Mouse (Mus musculus) hindbrain, postnatal 0 days (tissue): ENCODE data around the gene Ntmt1. TPM values are rescaled to one million over a fixed set of nuclear protein-coding genes. Genes with fewer than 3 reads are reported as not detected.

Experiments
- ATAC-seq: fragments of 200-750 bp; cut with Nextera tagmentation; 2 replicates; pipeline ENCODE4 v1.8.0; 2017; ENCODE audit warnings: mild to moderate bottlenecking, moderate TSS enrichment, moderate library complexity
- DNase-seq: peaks from one replicate; pipeline ENCODE4 v3.0.0-alpha.2; 2015; ENCODE audit warnings: low spot score
- H3K27ac ChIP-seq: fragments of 300-500 bp; sonication (generic); 2 replicates; pipeline ENCODE4 v1.5.1; 2014; ENCODE audit warnings: mild to moderate bottlenecking
- H3K27me3 ChIP-seq: fragments of 300-500 bp; sonication (generic); 2 replicates; pipeline ENCODE4 v1.6.1; 2014; ENCODE audit warnings: low read length, mixed read lengths; ENCODE audit not compliant: insufficient read depth
- H3K36me3 ChIP-seq: fragments of 300-500 bp; sonication (generic); 2 replicates; pipeline ENCODE4 v1.6.1; 2014; ENCODE audit warnings: low read length, mixed read lengths; ENCODE audit not compliant: insufficient read depth
- H3K4me1 ChIP-seq: fragments of 300-500 bp; sonication (generic); 2 replicates; pipeline ENCODE4 v1.6.1; 2014; ENCODE audit warnings: antibody characterized with exemption, low read length, mixed read lengths; ENCODE audit not compliant: insufficient read depth
- H3K4me2 ChIP-seq: fragments of 300-500 bp; sonication (generic); 2 replicates; pipeline ENCODE4 v1.6.1; 2014; ENCODE audit warnings: low read depth, mild to moderate bottlenecking, low read length, moderate library complexity, mixed read lengths
- H3K4me3 ChIP-seq: fragments of 300-500 bp; sonication (generic); 2 replicates; pipeline ENCODE4 v1.5.1; 2014; ENCODE audit warnings: low read length
- H3K9ac ChIP-seq: fragments of 300-500 bp; sonication (generic); replicated peaks from 2 replicates; pipeline ENCODE4 v1.6.1; 2014; ENCODE audit warnings: mild to moderate bottlenecking, low read length, moderate library complexity, mixed read lengths
- H3K9me3 ChIP-seq: fragments of 300-500 bp; sonication (generic); 2 replicates; pipeline ENCODE4 v1.6.1; 2016; ENCODE audit warnings: low read length, mixed read lengths
- CTCF ChIP-seq: IDR thresholded peaks from 2 replicates; pipeline ENCODE4 v1.5.1; 2016; ENCODE audit warnings: antibody characterized with exemption, control low read depth, low read depth
- WGBS: fragments of 180-500 bp; shearing (Covaris S2); extraction: QIAGEN DNeasy Blood & Tissue Kit; methylation state at CpG from one replicate; pipeline ENCODE4 v1.1.7; 2014; 5-methylcytosine and 5-hydroxymethylcytosine counted together
- polyA plus RNA-seq: library from polyadenylated mRNA; unstranded; fragments of >200 nt; fragmentation: Nextera tagmentation; extraction: Ambion mirVana; gene quantifications from 2 replicates; pipeline ENCODE4 v1.2.1, GENCODE M21; 2015
- total RNA-seq: library from RNA; depleted of rRNA; stranded (reverse); fragments of >200 nt; gene quantifications from 2 replicates; pipeline ENCODE4 v1.2.3, GENCODE M21; 2014; rRNA removed

Gene Ntmt1
- total RNA-seq (79.5 and 96.3 TPM in 2 replicates), polyA plus RNA-seq (95.9 and 99.6 TPM in 2 replicates)

DNA sequence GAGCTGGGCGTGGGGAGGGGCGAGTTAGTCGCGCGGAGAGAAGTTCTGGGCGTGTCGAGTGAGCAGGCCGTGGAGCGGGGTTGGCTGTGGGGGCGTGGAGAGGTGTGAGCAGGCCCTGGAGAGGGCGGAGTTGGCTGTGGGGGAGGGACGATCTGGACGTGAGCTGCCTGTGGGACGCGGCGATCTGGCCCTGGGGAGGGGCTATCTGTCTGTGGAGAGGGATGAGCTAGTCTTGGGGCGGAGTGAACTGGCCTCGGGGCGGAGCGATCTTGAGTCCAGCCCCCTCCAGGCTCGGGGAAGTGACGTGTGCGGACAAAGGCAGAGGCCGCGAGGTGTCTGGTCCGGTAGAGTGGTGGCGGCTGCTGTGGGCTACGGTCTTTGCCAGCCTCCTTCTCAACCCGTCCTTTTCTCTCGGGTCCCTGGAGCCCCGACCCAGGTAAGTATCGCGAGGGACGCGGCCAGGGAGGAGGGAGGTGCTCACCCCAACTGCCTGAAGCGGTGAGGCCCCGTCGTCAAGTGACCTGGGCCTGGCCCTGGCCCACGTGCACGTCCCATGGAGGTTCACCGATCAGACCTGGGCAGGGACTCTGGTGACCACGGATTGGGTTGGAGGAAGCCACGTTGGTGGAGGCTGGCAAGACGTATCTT is at the start of gene Ntmt1:
Gene Ntmt1 (plus strand): TSS at position 179 of the 648 bp plus-strand sequence.
- peak within 1 kb of the TSS; percentile 94 for H3K4me2 ChIP-seq
- H3K27ac ChIP-seq, result peak within 1 kb of the TSS; percentile 86
- H3K4me1 ChIP-seq, result peaks cover 9% of the 10 kb centered on the region; the same call in 1 of the 2 replicates
- H3K9ac ChIP-seq, result peak within 1 kb of the TSS; percentile 85
- TF ChIP-seq CTCF, result 0 out of 2 replicates have a peak, but pooled peaks have one; percentile 1
- H3K4me3 ChIP-seq, result peak within 1 kb of the TSS; percentile 65
- peak; percentile 99 for ATAC-seq
- no peaks in the 10 kb centered on the region for H3K27me3 ChIP-seq
- peaks cover 2% of the 10 kb centered on the region for H3K36me3 ChIP-seq
- DNase-seq, result peak; percentile 98
- no peaks in the 10 kb centered on the region for H3K9me3 ChIP-seq
- 1% methylated on average over 38 of the region's 44 CpGs for WGBS

GRCm38 (mm10) chr2:30758341-30759087 is 49.1 kb upstream of the Ntmt1 start:
- ATAC-seq, result peak; percentile 77
- H3K36me3 ChIP-seq, result no peaks in the 10 kb centered on the region
- H3K9me3 ChIP-seq, result peaks cover 4% of the 10 kb centered on the region; the same call in 1 of the 2 replicates
- peak overlapping the region; percentile 71 for H3K27ac ChIP-seq
- peaks cover 12% of the 10 kb centered on the region; the same call in 1 of the 2 replicates for H3K4me1 ChIP-seq
- peak; percentile 58 for TF ChIP-seq CTCF
- 0 out of 2 replicates have a peak overlapping the region, but pooled peaks have one; percentile 16 for H3K4me2 ChIP-seq
- no peak overlapping the region for H3K9ac ChIP-seq
- no peaks in the 10 kb centered on the region for H3K27me3 ChIP-seq
- DNase-seq, result peak; percentile 82
- no peak overlapping the region for H3K4me3 ChIP-seq
- WGBS, result 6% methylated on average over 17 of the region's 17 CpGs

GRCm38 (mm10) chr2:30759088-30759374 is 48.6 kb upstream of the Ntmt1 start:
- no peak for ATAC-seq
- Histone ChIP-seq H3K27ac (peak overlapping the region; percentile 71; the same call in 1 of the 2 replicates), H3K27me3 (no peaks in the 10 kb centered on the region), H3K4me1 (peaks cover 12% of the 10 kb centered on the region; the same call in 1 of the 2 replicates), H3K9me3 (peaks cover 4% of the 10 kb centered on the region; the same call in 1 of the 2 replicates), H3K9ac (no peak overlapping the region), H3K36me3 (no peaks in the 10 kb centered on the region), H3K4me2 (no peak overlapping the region), H3K4me3 (no peak overlapping the region)
- 50% methylated on average over 4 of the region's 4 CpGs for whole genome bisulfite sequencing
- DNase-seq, result no peak
- TF ChIP-seq CTCF, result no peak

DNA sequence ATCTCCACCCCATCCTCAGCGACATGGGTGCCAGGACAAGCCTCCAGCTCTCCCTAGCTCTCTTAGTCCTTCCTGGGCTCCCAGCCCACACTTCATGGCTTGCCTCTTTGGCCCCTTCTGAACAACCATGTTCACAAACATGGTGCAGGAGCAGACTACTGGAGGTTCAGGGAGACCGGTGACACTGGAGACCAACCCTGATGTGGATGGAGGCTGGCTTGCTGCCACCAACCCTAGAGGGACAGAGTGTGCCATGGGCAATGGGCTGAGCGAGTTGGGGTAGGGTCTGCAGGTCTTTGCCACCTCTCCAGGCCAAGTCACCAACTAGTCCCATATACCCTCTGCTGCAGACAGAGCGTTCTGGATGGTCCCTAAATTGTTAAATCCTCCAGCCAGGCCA is 48.2 kb upstream of the Ntmt1 start:
- TF ChIP-seq CTCF, result no peak
- Histone ChIP-seq H3K36me3 (no peaks in the 10 kb centered on the region), H3K4me1 (peaks cover 12% of the 10 kb centered on the region; the same call in 1 of the 2 replicates), H3K4me2 (no peak overlapping the region), H3K27ac (peak overlapping the region; percentile 71; the same call in 1 of the 2 replicates), H3K9me3 (peaks cover 4% of the 10 kb centered on the region; the same call in 1 of the 2 replicates), H3K27me3 (no peaks in the 10 kb centered on the region), H3K9ac (no peak overlapping the region), H3K4me3 (no peak overlapping the region)
- 68% methylated on average over 4 of the region's 4 CpGs for WGBS
- no peak for DNase-seq
- no peak for ATAC-seq

DNA sequence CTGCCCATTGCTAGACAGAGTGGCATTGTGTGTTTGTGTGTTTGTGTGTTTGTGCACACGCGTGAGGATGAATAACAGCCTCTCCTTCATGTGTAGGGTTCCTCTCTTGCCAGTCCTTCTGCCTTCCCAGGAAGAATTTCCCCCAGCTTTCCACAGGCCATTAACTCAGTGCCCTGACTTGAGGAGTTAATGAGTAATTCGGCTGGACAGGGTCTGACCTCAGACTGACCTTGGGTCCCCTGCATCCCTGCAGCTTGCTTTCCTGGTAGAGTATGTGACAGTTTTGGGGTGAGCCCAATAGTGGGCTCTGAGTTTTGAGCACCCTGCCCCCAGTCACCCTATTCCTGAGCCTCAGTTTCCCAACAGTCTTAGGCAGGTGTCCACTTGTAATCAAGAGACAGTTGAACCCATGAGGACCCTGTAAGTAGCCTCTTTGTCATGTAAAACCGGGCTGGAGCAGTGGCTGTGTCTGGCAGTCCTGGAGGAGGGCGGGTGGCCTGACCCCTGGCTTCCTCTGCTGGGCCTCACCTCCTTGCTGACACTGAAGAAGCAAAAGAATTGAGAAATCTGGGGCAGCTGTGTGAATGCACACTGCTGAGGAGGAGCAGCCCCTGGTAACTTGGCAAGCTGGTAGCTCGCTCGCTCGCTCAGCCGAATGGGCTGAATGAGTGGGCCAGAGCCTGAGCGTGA is 47.6 kb upstream of the Ntmt1 start:
- Histone ChIP-seq H3K36me3 (no peaks in the 10 kb centered on the region), H3K9ac (no peak overlapping the region), H3K27me3 (no peaks in the 10 kb centered on the region), H3K27ac (peak overlapping the region; percentile 71; the same call in 1 of the 2 replicates), H3K4me3 (no peak overlapping the region), H3K4me1 (peaks cover 12% of the 10 kb centered on the region; the same call in 1 of the 2 replicates), H3K4me2 (no peak overlapping the region), H3K9me3 (peaks cover 4% of the 10 kb centered on the region; the same call in 1 of the 2 replicates)
- TF ChIP-seq CTCF, result no peak
- WGBS, result 37% methylated on average over 10 of the region's 10 CpGs
- DNase-seq (peak; percentile 22), ATAC-seq (peak; percentile 41; the same call in 1 of the 2 replicates)

- H3K27ac ChIP-seq, result no peak overlapping the region
- no peak overlapping the region for H3K4me2 ChIP-seq
- H3K27me3 ChIP-seq, result no peaks in the 10 kb centered on the region
- no peak overlapping the region for H3K9ac ChIP-seq
- DNase-seq (no peak), ATAC-seq (no peak)
- H3K9me3 ChIP-seq, result peaks cover 4% of the 10 kb centered on the region; the same call in 1 of the 2 replicates
- peaks cover 12% of the 10 kb centered on the region; the same call in 1 of the 2 replicates for H3K4me1 ChIP-seq
- no peak for TF ChIP-seq CTCF
- H3K36me3 ChIP-seq, result no peaks in the 10 kb centered on the region
- no peak overlapping the region for H3K4me3 ChIP-seq
- 29% methylated on average over 6 of the region's 6 CpGs for WGBS
These were observed 46.9 kb upstream of the Ntmt1 start for GRCm38 (mm10) chr2:30760706-30761105.
